Mouse (Mus musculus): ENCODE results near the gene Trmt2b. TPM values are rescaled to one million over a fixed set of nuclear protein-coding genes. Genes with fewer than 3 reads are reported as not detected.

The Trmt2b gene
- polyA plus RNA-seq, 1 experiment: 8.0 TPM

DNA sequence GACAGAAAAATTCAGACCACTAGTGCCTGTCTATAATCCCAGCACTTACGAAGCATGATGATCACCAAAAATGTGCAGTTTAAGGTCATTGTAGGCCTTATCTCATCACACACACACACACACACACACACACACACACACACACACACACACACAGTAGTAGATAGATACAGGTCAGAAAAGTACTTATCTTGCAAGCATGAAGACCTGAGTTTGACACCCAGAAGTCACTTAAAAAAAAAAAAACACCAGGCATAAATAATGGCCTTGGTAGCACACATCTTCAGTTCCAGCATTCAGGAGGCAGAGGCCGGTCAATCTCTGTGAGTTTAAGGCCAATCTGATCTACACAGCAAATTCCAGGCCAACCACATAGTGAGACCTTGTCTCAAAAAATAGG is 10.5 kb upstream of the Trmt2b start:
- TF ChIP-seq TCF3 (IDR thresholded peaks at IDR 0.05; ENCODE audit: insufficient read length, low read depth) (no peak), POLR2A (IDR thresholded peaks at IDR 0.05; ENCODE audit: insufficient read length, low read depth) (no peak), CEBPB (IDR thresholded peaks at IDR 0.05; ENCODE audit: insufficient read depth, poor library complexity, severe bottlenecking) (no peak), REST (IDR thresholded peaks at IDR 0.05; ENCODE audit: insufficient read depth, insufficient read length) (no peak), POLR2AphosphoS2 (IDR thresholded peaks at IDR 0.05; ENCODE audit: insufficient read length, low read depth) (no peak), MAX (IDR thresholded peaks at IDR 0.05; ENCODE audit: low read depth) (no peak), MYOD1 (IDR thresholded peaks at IDR 0.05; ENCODE audit: control insufficient read depth in 1 of 3, insufficient read length in 2 of 3, low read depth in 2 of 3) (no peak), USF1 (IDR thresholded peaks at IDR 0.05; ENCODE audit: low read depth) (no peak), TCF12 (IDR thresholded peaks at IDR 0.05; ENCODE audit: insufficient read depth, poor library complexity, severe bottlenecking) (no peak), SRF (IDR thresholded peaks at IDR 0.05; ENCODE audit: control insufficient read depth, insufficient read length, low read depth) (no peak), MYOG (IDR thresholded peaks at IDR 0.05; ENCODE audit: control insufficient read depth in 1 of 3, insufficient read depth in 1 of 3, insufficient read length in 2 of 3, low read depth in 2 of 3) (no peak), E2F4 (IDR thresholded peaks at IDR 0.05; ENCODE audit: insufficient read depth) (no peak)
- no peak overlapping the region for H3ac ChIP-seq (ENCODE audit: control insufficient read depth, insufficient read length)

GRCm38 (mm10) chrX:134285791-134286190 is 9.0 kb upstream of the Trmt2b start:
- H3K27me3 ChIP-seq (ENCODE audit: control insufficient read depth, insufficient read depth, insufficient read length): no peaks in the 10 kb centered on the region
- H3K4me3 ChIP-seq: no peak overlapping the region
- H3K79me2 ChIP-seq (ENCODE audit: control insufficient read depth, insufficient read depth): no peaks in the 10 kb centered on the region
- H3K36me3 ChIP-seq (ENCODE audit: control insufficient read depth, insufficient read depth): no peaks in the 10 kb centered on the region
- TF ChIP-seq USF1 (IDR thresholded peaks at IDR 0.05; ENCODE audit: low read depth): no peak
- no peak overlapping the region for H3ac ChIP-seq (ENCODE audit: control insufficient read depth, insufficient read length)
- H3K4me2 ChIP-seq (ENCODE audit: low read depth): no peak overlapping the region

More for the DNA sequence above, 10.5 kb upstream of the Trmt2b start:
- H3K4me2 ChIP-seq (ENCODE audit: low read depth): no peak overlapping the region
- H3K79me2 ChIP-seq (ENCODE audit: control insufficient read depth, insufficient read depth): no peaks in the 10 kb centered on the region
- no peaks in the 10 kb centered on the region for H3K36me3 ChIP-seq (ENCODE audit: control insufficient read depth, insufficient read depth)
- no peak overlapping the region for H3K4me3 ChIP-seq
- H3K27me3 ChIP-seq (ENCODE audit: control insufficient read depth, insufficient read depth, insufficient read length): no peaks in the 10 kb centered on the region

GRCm38 (mm10) chrX:134285102-134285501 is 8.3 kb upstream of the Trmt2b start:
- Histone ChIP-seq H3ac (ENCODE audit: control insufficient read depth, insufficient read length) (no peak overlapping the region), H3K36me3 (ENCODE audit: control insufficient read depth, insufficient read depth) (no peaks in the 10 kb centered on the region), H3K27me3 (ENCODE audit: control insufficient read depth, insufficient read depth, insufficient read length) (no peaks in the 10 kb centered on the region), H3K4me3 (no peak overlapping the region), H3K79me2 (ENCODE audit: control insufficient read depth, insufficient read depth) (no peaks in the 10 kb centered on the region), H3K4me2 (ENCODE audit: low read depth) (no peak overlapping the region)
- TF ChIP-seq MAX (IDR thresholded peaks at IDR 0.05; ENCODE audit: low read depth): no peak
- no peak for TF ChIP-seq POLR2AphosphoS2 (IDR thresholded peaks at IDR 0.05; ENCODE audit: insufficient read length, low read depth)
- no peak for TF ChIP-seq USF1 (IDR thresholded peaks at IDR 0.05; ENCODE audit: low read depth)
- no peak for TF ChIP-seq CEBPB (IDR thresholded peaks at IDR 0.05; ENCODE audit: insufficient read depth, poor library complexity, severe bottlenecking)
- TF ChIP-seq POLR2A (IDR thresholded peaks at IDR 0.05; ENCODE audit: insufficient read length, low read depth): no peak
- TF ChIP-seq MYOG (IDR thresholded peaks at IDR 0.05; ENCODE audit: control insufficient read depth in 1 of 3, insufficient read depth in 1 of 3, insufficient read length in 2 of 3, low read depth in 2 of 3): no peak
- TF ChIP-seq TCF3 (IDR thresholded peaks at IDR 0.05; ENCODE audit: insufficient read length, low read depth): no peak
- no peak for TF ChIP-seq SRF (IDR thresholded peaks at IDR 0.05; ENCODE audit: control insufficient read depth, insufficient read length, low read depth)
- no peak for TF ChIP-seq E2F4 (IDR thresholded peaks at IDR 0.05; ENCODE audit: insufficient read depth)
- TF ChIP-seq TCF12 (IDR thresholded peaks at IDR 0.05; ENCODE audit: insufficient read depth, poor library complexity, severe bottlenecking): no peak
- no peak for TF ChIP-seq REST (IDR thresholded peaks at IDR 0.05; ENCODE audit: insufficient read depth, insufficient read length)
- TF ChIP-seq MYOD1 (IDR thresholded peaks at IDR 0.05; ENCODE audit: control insufficient read depth in 1 of 3, insufficient read length in 2 of 3, low read depth in 2 of 3): no peak

- TF ChIP-seq TCF3 (IDR thresholded peaks at IDR 0.05; ENCODE audit: insufficient read length, low read depth) (no peak), MYOG (IDR thresholded peaks at IDR 0.05; ENCODE audit: control insufficient read depth in 1 of 3, insufficient read depth in 1 of 3, insufficient read length in 2 of 3, low read depth in 2 of 3) (no peak), REST (IDR thresholded peaks at IDR 0.05; ENCODE audit: insufficient read depth, insufficient read length) (no peak), E2F4 (IDR thresholded peaks at IDR 0.05; ENCODE audit: insufficient read depth) (no peak), MAX (IDR thresholded peaks at IDR 0.05; ENCODE audit: low read depth) (no peak), USF1 (IDR thresholded peaks at IDR 0.05; ENCODE audit: low read depth) (no peak), SRF (IDR thresholded peaks at IDR 0.05; ENCODE audit: control insufficient read depth, insufficient read length, low read depth) (no peak), TCF12 (IDR thresholded peaks at IDR 0.05; ENCODE audit: insufficient read depth, poor library complexity, severe bottlenecking) (no peak), POLR2A (IDR thresholded peaks at IDR 0.05; ENCODE audit: insufficient read length, low read depth) (no peak), MYOD1 (IDR thresholded peaks at IDR 0.05; ENCODE audit: control insufficient read depth in 1 of 3, insufficient read length in 2 of 3, low read depth in 2 of 3) (no peak), POLR2AphosphoS2 (IDR thresholded peaks at IDR 0.05; ENCODE audit: insufficient read length, low read depth) (no peak), CEBPB (IDR thresholded peaks at IDR 0.05; ENCODE audit: insufficient read depth, poor library complexity, severe bottlenecking) (no peak)
- no peak overlapping the region for H3K4me2 ChIP-seq (ENCODE audit: low read depth)
- H3K79me2 ChIP-seq (ENCODE audit: control insufficient read depth, insufficient read depth): no peaks in the 10 kb centered on the region
- H3K36me3 ChIP-seq (ENCODE audit: control insufficient read depth, insufficient read depth): no peaks in the 10 kb centered on the region
- H3ac ChIP-seq (ENCODE audit: control insufficient read depth, insufficient read length): no peak overlapping the region
- H3K27me3 ChIP-seq (ENCODE audit: control insufficient read depth, insufficient read depth, insufficient read length): no peaks in the 10 kb centered on the region
- no peak overlapping the region for H3K4me3 ChIP-seq
Measured at GRCm38 (mm10) chrX:134280531-134280930, 3.7 kb upstream of the Trmt2b start.

- no peaks in the 10 kb centered on the region for H3K36me3 ChIP-seq (ENCODE audit: control insufficient read depth, insufficient read depth)
- H3K79me2 ChIP-seq (ENCODE audit: control insufficient read depth, insufficient read depth): no peaks in the 10 kb centered on the region
- no peaks in the 10 kb centered on the region for H3K27me3 ChIP-seq (ENCODE audit: control insufficient read depth, insufficient read depth, insufficient read length)
- TF ChIP-seq MAX (IDR thresholded peaks at IDR 0.05; ENCODE audit: low read depth) (no peak), MYOD1 (IDR thresholded peaks at IDR 0.05; ENCODE audit: control insufficient read depth in 1 of 3, insufficient read length in 2 of 3, low read depth in 2 of 3) (no peak), TCF3 (IDR thresholded peaks at IDR 0.05; ENCODE audit: insufficient read length, low read depth) (no peak), USF1 (IDR thresholded peaks at IDR 0.05; ENCODE audit: low read depth) (no peak), POLR2A (IDR thresholded peaks at IDR 0.05; ENCODE audit: insufficient read length, low read depth) (no peak), CEBPB (IDR thresholded peaks at IDR 0.05; ENCODE audit: insufficient read depth, poor library complexity, severe bottlenecking) (no peak)
- H3K4me3 ChIP-seq: peak overlapping the region; percentile 26
- H3K4me2 ChIP-seq (ENCODE audit: low read depth): peak overlapping the region; percentile 58
- no peak overlapping the region for H3ac ChIP-seq (ENCODE audit: control insufficient read depth, insufficient read length)
Measured at GRCm38 (mm10) chrX:134275715-134276114, 1.1 kb downstream of the Trmt2b start.

All from myocyte (in vitro differentiated cells).